Mouse (Mus musculus) embryonic fibroblast, embryonic 13.5 days (primary cell): Measurements from ENCODE around the gene Brwd1.

Experiments
- CTCF ChIP-seq: IDR thresholded peaks from 2 replicates; pipeline ENCODE4 v1.5.1; 2011; ENCODE audit warnings: mild to moderate bottlenecking, control low read depth, low read length, moderate library complexity, borderline replicate concordance; ENCODE audit not compliant: insufficient read depth
- POLR2A ChIP-seq: IDR thresholded peaks from 2 replicates; pipeline ENCODE4 v1.6.1; 2011; ENCODE audit warnings: low read depth, mild to moderate bottlenecking, control low read depth, low read length, moderate library complexity

GRCm38 (mm10) chr16:96114729-96115128 is 32.4 kb upstream of the Brwd1 start:
- TF ChIP-seq POLR2A: no peak
- TF ChIP-seq CTCF: no peak
